Mouse (Mus musculus) limb, embryonic 11.5 days (tissue): Measurements from ENCODE around the gene Majin. TPM values are rescaled to one million over a fixed set of nuclear protein-coding genes. Genes with fewer than 3 reads are reported as not detected.

Experiments
- microRNA counts: library from miRNA; unstranded; fragments of <30 nt; microRNA quantifications from one replicate; lab custom pipeline; 2016
- microRNA-seq: library from miRNA; unstranded; fragments of <30 nt; microRNA quantifications from one replicate; pipeline ENCODE4, GENCODE M21; 2016
- polyA plus RNA-seq: library from polyadenylated mRNA; unstranded; fragments of >200 nt; fragmentation: Nextera tagmentation; extraction: Ambion mirVana; gene quantifications from 2 replicates; pipeline ENCODE4 v1.2.1, GENCODE M21; 2014

Gene Majin
- polyA plus RNA-seq, 1 experiment from 2014 or later = not detected

MicroRNA genes within 50 kb of the gene (microRNA counts, 519-probe panel; counts per million panel counts)
- microRNA mmu-miR-192 (lab: Ali Mortazavi, UCI) = 2,534 counts per million, percentile 23 among the panel's probes with 10 or more counts

Small RNA genes within 50 kb of the gene (microRNA-seq; reads per million reads assigned to microRNA genes)
- gene Mir192 (70.8 reads per million, percentile 44 among the genes with 10 or more reads in this experiment), gene Mir194-2 (68.7 reads per million, percentile 43 among the genes with 10 or more reads in this experiment)

Other genes with a start within 250 kb of the Majin start
- 109 and 111 TPM in 2 replicates for gene Pola2, start 220.2 kb upstream of the Majin start, polyA plus RNA-seq
- gene Slc22a20, start 198.2 kb upstream of the Majin start, polyA plus RNA-seq = not detected in 2 replicates
- gene Capn1, start 168.5 kb upstream of the Majin start, polyA plus RNA-seq = 3.6 and 4.5 TPM in 2 replicates
- 30.3 and 32.2 TPM in 2 replicates for gene Syvn1, start 137.8 kb upstream of the Majin start, polyA plus RNA-seq
- 95.3 and 98.6 TPM in 2 replicates for gene Mrpl49, start 126.6 kb upstream of the Majin start, polyA plus RNA-seq
- 894 and 914 TPM in 2 replicates for gene Fau, start 126.5 kb upstream of the Majin start, polyA plus RNA-seq
- gene Znhit2, start 123.2 kb upstream of the Majin start, polyA plus RNA-seq = 37.8 and 40.3 TPM in 2 replicates
- gene Tm7sf2, start 116.0 kb upstream of the Majin start, polyA plus RNA-seq = 21.6 and 25.2 TPM in 2 replicates
- gene Vps51, start 107.2 kb upstream of the Majin start, polyA plus RNA-seq = 50.7 and 52.1 TPM in 2 replicates
- gene Tmem262, start 104.4 kb upstream of the Majin start, polyA plus RNA-seq = not detected in 2 replicates
- gene Gm28374, start 102.1 kb upstream of the Majin start, polyA plus RNA-seq = 2.1 and 2.9 TPM in 2 replicates
- 73.5 and 82.1 TPM in 2 replicates for gene Zfpl1, start 99.4 kb upstream of the Majin start, polyA plus RNA-seq
- 60.5 and 63.8 TPM in 2 replicates for gene Cdca5, start 99.4 kb upstream of the Majin start, polyA plus RNA-seq
- 0.70 TPM in 1 of 2 replicates, not detected in the other for gene AC131692.1, start 90.0 kb upstream of the Majin start, polyA plus RNA-seq
- gene Naaladl1, start 78.6 kb upstream of the Majin start, polyA plus RNA-seq = 0.47 and 0.87 TPM in 2 replicates
- gene Sac3d1, start 65.7 kb upstream of the Majin start, polyA plus RNA-seq = 65.4 and 65.8 TPM in 2 replicates
- gene Snx15, start 56.1 kb upstream of the Majin start, polyA plus RNA-seq = 27.1 and 27.7 TPM in 2 replicates
- gene Batf2, start 43.4 kb upstream of the Majin start, polyA plus RNA-seq = not detected in 2 replicates
- gene Arl2, start 42.8 kb upstream of the Majin start, polyA plus RNA-seq = 66.8 and 68.0 TPM in 2 replicates
- gene Gpha2, start 42.0 kb downstream of the Majin start, polyA plus RNA-seq = 2.0 and 2.4 TPM in 2 replicates
- gene Ppp2r5b, start 51.5 kb downstream of the Majin start, polyA plus RNA-seq = 18.6 and 19.2 TPM in 2 replicates
- gene Atg2a, start 57.3 kb downstream of the Majin start, polyA plus RNA-seq = 8.9 and 10.5 TPM in 2 replicates
- gene Ehd1, start 92.3 kb downstream of the Majin start, polyA plus RNA-seq = 56.1 and 59.3 TPM in 2 replicates
- 0.54 and 0.69 TPM in 2 replicates for gene Cdc42bpg, start 122.1 kb downstream of the Majin start, polyA plus RNA-seq
- 65.3 and 66.7 TPM in 2 replicates for gene Men1, start 150.6 kb downstream of the Majin start, polyA plus RNA-seq
- gene Map4k2, start 156.7 kb downstream of the Majin start, polyA plus RNA-seq = 6.8 and 7.3 TPM in 2 replicates
- gene Sf1, start 179.3 kb downstream of the Majin start, polyA plus RNA-seq = 209 and 228 TPM in 2 replicates
- 1.8 and 2.0 TPM in 2 replicates for gene Pygm, start 200.0 kb downstream of the Majin start, polyA plus RNA-seq
- 12.8 and 15.0 TPM in 2 replicates for gene Rasgrp2, start 215.0 kb downstream of the Majin start, polyA plus RNA-seq
- 0.48 and 1.1 TPM in 2 replicates for gene Nrxn2, start 234.3 kb downstream of the Majin start, polyA plus RNA-seq